Mouse (Mus musculus) MEL (cell line): ENCODE data around the gene Rxfp2. TPM values are rescaled to one million over a fixed set of nuclear protein-coding genes. Genes with fewer than 3 reads are reported as not detected.
A peak's percentile ranks its signal among the peaks of the same experiment; 100 is the strongest.

ENCODE experiments used
- DNase-seq: peaks from one replicate; pipeline ENCODE4 v3.0.0; 2011; ENCODE audit warnings: low read depth, low spot score
- H3K27ac ChIP-seq: 2 replicates; pipeline ENCODE4 v1.5.1; 2012; ENCODE audit warnings: low read depth, mild to moderate bottlenecking, control low read depth, low read length, moderate library complexity; ENCODE audit not compliant: control insufficient read depth
- H3K27me3 ChIP-seq, 2 experiments: fragments of 150-350 bp in 1 of 2; sonication (generic) in 1 of 2; 2 replicates each; pipeline ENCODE4 v1.6.1; 2012; ENCODE audit warnings: low read length in 2 of 2, mild to moderate bottlenecking in 2 of 2, improper control_type of control experiment in 1 of 2, moderate library complexity in 1 of 2; ENCODE audit not compliant: insufficient read depth in 2 of 2, control insufficient read depth in 1 of 2
- H3K36me3 ChIP-seq, 2 experiments: 2 replicates each; pipeline ENCODE4 v1.6.1; 2012 to 2014; ENCODE audit warnings: low read length in 2 of 2, improper control_type of control experiment in 1 of 2, inconsistent platforms in 1 of 2, mild to moderate bottlenecking in 1 of 2; ENCODE audit not compliant: insufficient read depth in 2 of 2, control insufficient read depth in 1 of 2
- H3K4me1 ChIP-seq, 2 experiments: fragments of 150-350 bp in 1 of 2; sonication (generic) in 1 of 2; 2 replicates each; pipeline ENCODE4 v1.6.1; 2012; ENCODE audit warnings: low read length in 2 of 2, improper control_type of control experiment in 1 of 2, mild to moderate bottlenecking in 1 of 2; ENCODE audit not compliant: insufficient read depth in 2 of 2, control insufficient read depth in 1 of 2
- H3K4me3 ChIP-seq, 2 experiments: fragments of 150-350 bp in 1 of 2; sonication (generic) in 1 of 2; 2 replicates each; pipeline ENCODE4 v1.5.1; 2012; ENCODE audit warnings: low read depth in 2 of 2, low read length in 2 of 2, mild to moderate bottlenecking in 2 of 2, moderate library complexity in 2 of 2, control low read depth in 1 of 2, improper control_type of control experiment in 1 of 2; ENCODE audit not compliant: control insufficient read depth in 1 of 2, insufficient read depth in 1 of 2
- H3K79me2 ChIP-seq: 2 replicates; pipeline ENCODE4 v1.6.1; 2012; ENCODE audit warnings: mild to moderate bottlenecking, low read length, moderate library complexity; ENCODE audit not compliant: control insufficient read depth, poor library complexity, insufficient read depth
- H3K9ac ChIP-seq: 2 replicates; pipeline ENCODE4 v1.6.1; 2012; ENCODE audit warnings: low read depth, mild to moderate bottlenecking, control low read depth, low read length, moderate library complexity; ENCODE audit not compliant: control insufficient read depth, poor library complexity, severe bottlenecking
- H3K9me3 ChIP-seq: fragments of 150-350 bp; sonication (generic); replicated peaks from 2 replicates; pipeline ENCODE4 v1.6.1; 2012; ENCODE audit warnings: mild to moderate bottlenecking, low read length, improper control_type of control experiment, moderate library complexity; ENCODE audit not compliant: insufficient read depth
- BHLHE40 ChIP-seq: IDR thresholded peaks from 2 replicates; pipeline ENCODE4 v1.6.1; 2012; ENCODE audit warnings: low read depth, mild to moderate bottlenecking, inconsistent platforms, low read length, improper control_type of control experiment, borderline replicate concordance
- CHD1 ChIP-seq: IDR thresholded peaks from 2 replicates; pipeline ENCODE4 v1.6.1; 2012; ENCODE audit warnings: low read depth, mild to moderate bottlenecking, inconsistent platforms, low read length, improper control_type of control experiment
- CTCF ChIP-seq, 3 experiments: IDR thresholded peaks in 2 of 3; conservative IDR thresholded peaks in 1 of 3; 2 replicates each; pipeline ENCODE4 v1.5.1; 2011 to 2012; ENCODE audit warnings: low read length in 3 of 3, low read depth in 2 of 3, mild to moderate bottlenecking in 2 of 3, improper control_type of control experiment in 1 of 3, inconsistent platforms in 1 of 3, mixed read lengths in 1 of 3, moderate library complexity in 1 of 3; ENCODE audit not compliant: control insufficient read depth in 1 of 3, insufficient read depth in 1 of 3, poor library complexity in 1 of 3, severe bottlenecking in 1 of 3
- E2F4 ChIP-seq: IDR thresholded peaks from 2 replicates; pipeline ENCODE4 v1.6.1; 2011; ENCODE audit warnings: low read depth, low read length, improper control_type of control experiment, borderline replicate concordance
- ETS1 ChIP-seq: IDR thresholded peaks from 2 replicates; pipeline ENCODE4 v1.6.1; 2012; ENCODE audit warnings: low read depth, mild to moderate bottlenecking, inconsistent platforms, low read length, improper control_type of control experiment, moderate library complexity
- GABPA ChIP-seq: IDR thresholded peaks from 2 replicates; pipeline ENCODE4 v1.6.1; 2012; ENCODE audit warnings: low read depth, mild to moderate bottlenecking, inconsistent platforms, low read length, improper control_type of control experiment, moderate library complexity
- MXI1 ChIP-seq: IDR thresholded peaks from 2 replicates; pipeline ENCODE4 v1.6.1; 2011; ENCODE audit warnings: mild to moderate bottlenecking, low read depth, low read length, improper control_type of control experiment
- MYB ChIP-seq: IDR thresholded peaks from 2 replicates; pipeline ENCODE4 v1.6.1; 2011; ENCODE audit warnings: mild to moderate bottlenecking, low read depth, low read length, improper control_type of control experiment
- MYC ChIP-seq: IDR thresholded peaks from 2 replicates; pipeline ENCODE4 v1.6.1; 2011; ENCODE audit warnings: low read depth, mild to moderate bottlenecking, low read length, improper control_type of control experiment, moderate library complexity
- POLR2A ChIP-seq, 2 experiments: IDR thresholded peaks; 2 replicates each; pipeline ENCODE4 v1.6.1; 2011 to 2012; ENCODE audit warnings: low read length in 2 of 2, mild to moderate bottlenecking in 2 of 2, control low read depth in 1 of 2, improper control_type of control experiment in 1 of 2, low read depth in 1 of 2, moderate library complexity in 1 of 2; ENCODE audit not compliant: control insufficient read depth in 1 of 2, insufficient read depth in 1 of 2, poor library complexity in 1 of 2
- RAD21 ChIP-seq: IDR thresholded peaks from 2 replicates; pipeline ENCODE4 v1.6.1; 2011; ENCODE audit warnings: mild to moderate bottlenecking, low read depth, low read length, improper control_type of control experiment
- SIN3A ChIP-seq: IDR thresholded peaks from 2 replicates; pipeline ENCODE4 v1.6.1; 2012; ENCODE audit warnings: low read length, improper control_type of control experiment, inconsistent platforms
- SMC3 ChIP-seq: IDR thresholded peaks from 2 replicates; pipeline ENCODE4 v1.6.1; 2011; ENCODE audit warnings: low read depth, low read length, improper control_type of control experiment
- TAL1 ChIP-seq: IDR thresholded peaks from 2 replicates; pipeline ENCODE4 v1.6.1; 2012; ENCODE audit warnings: mild to moderate bottlenecking, inconsistent platforms, low read length, moderate library complexity, mixed read lengths
- ZC3H11A ChIP-seq: IDR thresholded peaks from 2 replicates; pipeline ENCODE4 v1.6.1; 2012; ENCODE audit warnings: low read depth, mild to moderate bottlenecking, inconsistent platforms, low read length, improper control_type of control experiment
- ZKSCAN1 ChIP-seq: IDR thresholded peaks from 2 replicates; pipeline ENCODE4 v1.6.1; 2012; ENCODE audit warnings: low read depth, mild to moderate bottlenecking, inconsistent platforms, low read length, improper control_type of control experiment, moderate library complexity
- ZNF384 ChIP-seq: IDR thresholded peaks from 2 replicates; pipeline ENCODE4 v1.6.1; 2012; ENCODE audit warnings: low read depth, mild to moderate bottlenecking, inconsistent platforms, low read length, improper control_type of control experiment
- polyA plus RNA-seq, 2 experiments: library from polyadenylated mRNA; stranded (reverse) in 1 of 2; unstranded in 1 of 2; fragments of >175 nt in 1 of 2; fragments of >200 nt in 1 of 2; gene quantifications; 2 replicates each; pipeline versions ENCODE4 v1.2.1 to v1.2.4; 2012; ENCODE audit warnings: low replicate concordance in 2 of 2, low read depth in 1 of 2; ENCODE audit not compliant: insufficient read length in 2 of 2, insufficient read depth in 1 of 2, missing spikeins in 1 of 2
- total RNA-seq: library from RNA; depleted of rRNA; stranded (reverse); fragments of 300-350 nt; gene quantifications from 2 replicates; pipeline ENCODE4 v1.2.3, GENCODE M21; 2012

The Rxfp2 gene
- total and polyA plus RNA-seq, 3 experiments = not detected

GRCm38 (mm10) chr5:150056056-150056455, 37.6 kb downstream of the Rxfp2 start:
- no peaks in the 10 kb centered on the region for H3K79me2 ChIP-seq
- H3K27ac ChIP-seq = no peak overlapping the region
- no peak for DNase-seq
- no peaks in the 10 kb centered on the region for H3K27me3 ChIP-seq
- H3K36me3 ChIP-seq = no peaks in the 10 kb centered on the region
- H3K4me3 ChIP-seq = no peak overlapping the region
- H3K9me3 ChIP-seq = no peaks in the 10 kb centered on the region
- no peak overlapping the region for H3K9ac ChIP-seq
- TF ChIP-seq BHLHE40 (no peak), E2F4 (no peak), ZKSCAN1 (no peak), SMC3 (no peak), TAL1 (no peak), POLR2A (IDR thresholded peaks at IDR 0.05; ENCODE audit: control insufficient read depth in 1 of 2, insufficient read depth in 1 of 2, low read depth in 1 of 2, low read length in 2 of 2, poor library complexity in 1 of 2) (no peak), SIN3A (no peak), GABPA (no peak)
- H3K4me1 ChIP-seq = no peaks in the 10 kb centered on the region

GRCm38 (mm10) chr5:150058845-150059244, 40.4 kb downstream of the Rxfp2 start:
- DNase-seq = peak; percentile 21
- TF ChIP-seq CTCF (IDR thresholded peaks at IDR 0.05 in 2 of 3, conservative IDR thresholded peaks at IDR 0.05 in 1 of 3; ENCODE audit: control insufficient read depth in 1 of 3, insufficient read depth in 1 of 3, low read depth in 2 of 3, low read length in 3 of 3, poor library complexity in 1 of 3, severe bottlenecking in 1 of 3) (peak; percentile 34 to 48 (median 44); a peak in 5 of 6 replicates), CHD1 (no peak), RAD21 (peak; percentile 4), MYC (no peak), SMC3 (peak; percentile 23; the same call in 1 of the 2 replicates), SIN3A (no peak)
- Histone ChIP-seq H3K36me3 (no peaks in the 10 kb centered on the region), H3K79me2 (no peaks in the 10 kb centered on the region), H3K9ac (no peak overlapping the region), H3K4me1 (no peaks in the 10 kb centered on the region), H3K4me3 (no peak overlapping the region), H3K27me3 (no peaks in the 10 kb centered on the region), H3K27ac (no peak overlapping the region), H3K9me3 (no peaks in the 10 kb centered on the region)

- no peaks in the 10 kb centered on the region for H3K79me2 ChIP-seq
- no peak overlapping the region for H3K4me3 ChIP-seq
- H3K36me3 ChIP-seq = no peaks in the 10 kb centered on the region
- no peak for DNase-seq
- H3K9ac ChIP-seq = no peak overlapping the region
- TF ChIP-seq ZNF384 (no peak), ZC3H11A (no peak), MXI1 (no peak), RAD21 (no peak), MYB (no peak), ETS1 (no peak)
- H3K27ac ChIP-seq = no peak overlapping the region
- no peaks in the 10 kb centered on the region for H3K4me1 ChIP-seq
- H3K27me3 ChIP-seq = no peaks in the 10 kb centered on the region
- no peaks in the 10 kb centered on the region for H3K9me3 ChIP-seq
These were observed 41.0 kb downstream of the Rxfp2 start for GRCm38 (mm10) chr5:150059466-150059865.
